Mouse (Mus musculus) lung, embryonic 15.5 days (tissue): Measurements from ENCODE around the gene Coro2a. TPM values are rescaled to one million over a fixed set of nuclear protein-coding genes. Genes with fewer than 3 reads are reported as not detected.
"Not testable (repeated sequence)": the region's sequence is repeated elsewhere in the genome, so short reads cannot be mapped to it uniquely, and the experiment has no call there.

Source experiments
- ATAC-seq: fragments of 200-750 bp; cut with Nextera tagmentation; 2 replicates; pipeline ENCODE4 v1.8.0; 2017; ENCODE audit warnings: moderate number of reproducible peaks, borderline replicate concordance; ENCODE audit not compliant: low FRiP score, low TSS enrichment; ENCODE audit errors: extremely low read depth
- H3K27ac ChIP-seq: fragments of 300-500 bp; sonication (generic); 2 replicates; pipeline ENCODE4 v1.5.1; 2015; ENCODE audit warnings: moderate library complexity, mild to moderate bottlenecking, inconsistent platforms
- H3K27me3 ChIP-seq: fragments of 300-500 bp; sonication (generic); 2 replicates; pipeline ENCODE4 v1.6.1; 2015; ENCODE audit warnings: inconsistent platforms
- H3K36me3 ChIP-seq: fragments of 300-500 bp; sonication (generic); 2 replicates; pipeline ENCODE4 v1.6.1; 2015; ENCODE audit warnings: inconsistent platforms
- H3K4me1 ChIP-seq: fragments of 300-500 bp; sonication (generic); 2 replicates; pipeline ENCODE4 v1.6.1; 2015; ENCODE audit warnings: inconsistent platforms
- H3K4me2 ChIP-seq: fragments of 300-500 bp; sonication (generic); 2 replicates; pipeline ENCODE4 v1.6.1; 2015; ENCODE audit warnings: inconsistent platforms, mild to moderate bottlenecking, moderate library complexity
- H3K4me3 ChIP-seq: fragments of 300-500 bp; sonication (generic); 2 replicates; pipeline ENCODE4 v1.5.1; 2015; ENCODE audit warnings: mild to moderate bottlenecking, inconsistent platforms
- H3K9ac ChIP-seq: fragments of 300-500 bp; sonication (generic); 2 replicates; pipeline ENCODE4 v1.6.1; 2015; ENCODE audit warnings: inconsistent platforms
- H3K9me3 ChIP-seq: fragments of 300-500 bp; sonication (generic); 2 replicates; pipeline ENCODE4 v1.6.1; 2016; ENCODE audit warnings: inconsistent platforms
- WGBS: fragments of 180-500 bp; shearing (Covaris S2); methylation state at CpG from one replicate; pipeline ENCODE4 v1.1.7; 2015; 5-methylcytosine and 5-hydroxymethylcytosine counted together
- polyA plus RNA-seq: library from polyadenylated mRNA; unstranded; fragments of >200 nt; fragmentation: Nextera tagmentation; extraction: Ambion mirVana; gene quantifications from 2 replicates; pipeline ENCODE4 v1.2.1, GENCODE M21; 2015

Coro2a gene
- polyA plus RNA-seq, 1 experiment from 2014 or later = 5.3 TPM

- no peak overlapping the region for H3K9ac ChIP-seq
- H3K36me3 ChIP-seq = no peaks in the 10 kb centered on the region
- H3K4me3 ChIP-seq = no peak overlapping the region
- peaks cover 5% of the 10 kb centered on the region; the same call in 1 of the 2 replicates for H3K4me1 ChIP-seq
- H3K27me3 ChIP-seq = peaks cover 13% of the 10 kb centered on the region
- no peaks in the 10 kb centered on the region for H3K9me3 ChIP-seq
- no peak for ATAC-seq
- H3K27ac ChIP-seq = no peak overlapping the region
- WGBS = 36% methylated on average over 6 of the region's 6 CpGs
- H3K4me2 ChIP-seq = no peak overlapping the region
These were observed 8.5 kb downstream of the Coro2a start for GRCm38 (mm10) chr4:46593472-46593871.

- H3K9ac ChIP-seq = no peak overlapping the region
- H3K36me3 ChIP-seq = no peaks in the 10 kb centered on the region
- H3K4me2 ChIP-seq = no peak overlapping the region
- H3K27ac ChIP-seq = no peak overlapping the region
- no peaks in the 10 kb centered on the region for H3K4me1 ChIP-seq
- no peak overlapping the region for H3K4me3 ChIP-seq
- WGBS = 76% methylated on average over 9 of the region's 9 CpGs
- no peaks in the 10 kb centered on the region for H3K9me3 ChIP-seq
- H3K27me3 ChIP-seq = peaks cover 7% of the 10 kb centered on the region; the same call in 1 of the 2 replicates
- no peak; the same call in 1 of the 2 replicates for ATAC-seq
These were observed 10.0 kb downstream of the Coro2a start for GRCm38 (mm10) chr4:46591833-46592520.

- no peaks in the 10 kb centered on the region for H3K27me3 ChIP-seq
- peaks cover 7% of the 10 kb centered on the region; the same call in 1 of the 2 replicates for H3K4me1 ChIP-seq
- no peak overlapping the region for H3K9ac ChIP-seq
- 43% methylated on average over 4 of the region's 4 CpGs for WGBS
- no peaks in the 10 kb centered on the region for H3K9me3 ChIP-seq
- ATAC-seq = no peak
- no peak overlapping the region for H3K4me2 ChIP-seq
- no peak overlapping the region for H3K4me3 ChIP-seq
- H3K36me3 ChIP-seq = no peaks in the 10 kb centered on the region
- no peak overlapping the region for H3K27ac ChIP-seq
These were observed 11.2 kb downstream of the Coro2a start for GRCm38 (mm10) chr4:46590810-46591209.

- WGBS = 69% methylated on average over 5 of the region's 5 CpGs
- H3K36me3 ChIP-seq = no peaks in the 10 kb centered on the region
- H3K4me1 ChIP-seq = peaks cover 7% of the 10 kb centered on the region; the same call in 1 of the 2 replicates
- no peak for ATAC-seq
- no peak overlapping the region for H3K27ac ChIP-seq
- H3K9me3 ChIP-seq = no peaks in the 10 kb centered on the region
- no peak overlapping the region for H3K9ac ChIP-seq
- H3K4me2 ChIP-seq = no peak overlapping the region
- H3K27me3 ChIP-seq = no peaks in the 10 kb centered on the region
- no peak overlapping the region for H3K4me3 ChIP-seq
These were observed 11.9 kb downstream of the Coro2a start for GRCm38 (mm10) chr4:46589946-46590684.

- no peak overlapping the region for H3K27ac ChIP-seq
- H3K36me3 ChIP-seq = no peaks in the 10 kb centered on the region
- no peak overlapping the region for H3K4me2 ChIP-seq
- H3K4me3 ChIP-seq = no peak overlapping the region
- no peak overlapping the region for H3K9ac ChIP-seq
- peaks cover 7% of the 10 kb centered on the region; the same call in 1 of the 2 replicates for H3K4me1 ChIP-seq
- H3K9me3 ChIP-seq = no peaks in the 10 kb centered on the region
- 76% methylated on average over 8 of the region's 8 CpGs for WGBS
- no peak for ATAC-seq
- H3K27me3 ChIP-seq = no peaks in the 10 kb centered on the region
These were observed 12.9 kb downstream of the Coro2a start for GRCm38 (mm10) chr4:46589151-46589550.

- H3K9ac ChIP-seq = no peak overlapping the region
- no peaks in the 10 kb centered on the region for H3K9me3 ChIP-seq
- H3K4me2 ChIP-seq = no peak overlapping the region
- no peak overlapping the region for H3K4me3 ChIP-seq
- H3K4me1 ChIP-seq = peaks cover 7% of the 10 kb centered on the region; the same call in 1 of the 2 replicates
- no peak for ATAC-seq
- H3K27me3 ChIP-seq = no peaks in the 10 kb centered on the region
- H3K36me3 ChIP-seq = no peaks in the 10 kb centered on the region
- no peak overlapping the region for H3K27ac ChIP-seq
- 78% methylated on average over 4 of the region's 4 CpGs for WGBS
These were observed 15.5 kb downstream of the Coro2a start for GRCm38 (mm10) chr4:46586473-46586872.

- no peak for ATAC-seq
These were observed 16.2 kb downstream of the Coro2a start for GRCm38 (mm10) chr4:46585811-46586190.

GRCm38 (mm10) chr4:46585041-46585810, 16.8 kb downstream of the Coro2a start:
- no peaks in the 10 kb centered on the region for H3K9me3 ChIP-seq
- no peak overlapping the region for H3K4me2 ChIP-seq
- no peak overlapping the region for H3K9ac ChIP-seq
- WGBS = 59% methylated on average over 13 of the region's 13 CpGs
- peaks cover 7% of the 10 kb centered on the region; the same call in 1 of the 2 replicates for H3K4me1 ChIP-seq
- no peak for ATAC-seq
- no peak overlapping the region for H3K4me3 ChIP-seq
- no peaks in the 10 kb centered on the region for H3K27me3 ChIP-seq
- no peak overlapping the region for H3K27ac ChIP-seq
- H3K36me3 ChIP-seq = no peaks in the 10 kb centered on the region

More at GRCm38 (mm10) chr4:46585811-46586190, 16.2 kb downstream of the Coro2a start:
- WGBS = 68% methylated on average over 8 of the region's 8 CpGs
- Histone ChIP-seq H3K4me3 (no peak overlapping the region), H3K36me3 (no peaks in the 10 kb centered on the region), H3K4me1 (peaks cover 7% of the 10 kb centered on the region; the same call in 1 of the 2 replicates), H3K4me2 (no peak overlapping the region), H3K9me3 (no peaks in the 10 kb centered on the region), H3K9ac (no peak overlapping the region), H3K27ac (no peak overlapping the region), H3K27me3 (no peaks in the 10 kb centered on the region)

- not testable (repeated sequence) for H3K9ac ChIP-seq, H3K27me3 ChIP-seq, H3K9me3 ChIP-seq, ATAC-seq, H3K4me2 ChIP-seq, H3K4me1 ChIP-seq, H3K27ac ChIP-seq, H3K36me3 ChIP-seq, H3K4me3 ChIP-seq
- 51% methylated on average over 3 of the region's 3 CpGs for WGBS
These were observed 17.5 kb downstream of the Coro2a start for GRCm38 (mm10) chr4:46584536-46584935.

GRCm38 (mm10) chr4:46584084-46584483, 17.9 kb downstream of the Coro2a start:
- ATAC-seq, H3K27me3 ChIP-seq, H3K9me3 ChIP-seq, H3K9ac ChIP-seq, H3K27ac ChIP-seq, H3K4me3 ChIP-seq, H3K4me2 ChIP-seq, H3K4me1 ChIP-seq, H3K36me3 ChIP-seq: not testable (repeated sequence)
- WGBS = 74% methylated on average over 2 of the region's 6 CpGs

GRCm38 (mm10) chr4:46582024-46582423, 20.0 kb downstream of the Coro2a start:
- H3K4me3 ChIP-seq, H3K9me3 ChIP-seq, H3K27me3 ChIP-seq, H3K9ac ChIP-seq, H3K4me1 ChIP-seq, H3K4me2 ChIP-seq, ATAC-seq, H3K27ac ChIP-seq, H3K36me3 ChIP-seq: not testable (repeated sequence)
- 90% methylated on average over 9 of the region's 9 CpGs for WGBS

GRCm38 (mm10) chr4:46581577-46581976, 20.4 kb downstream of the Coro2a start:
- not testable (repeated sequence) for ATAC-seq, H3K27me3 ChIP-seq, H3K27ac ChIP-seq, H3K9ac ChIP-seq, H3K4me3 ChIP-seq, H3K4me2 ChIP-seq, H3K36me3 ChIP-seq, H3K9me3 ChIP-seq, H3K4me1 ChIP-seq
- 95% methylated on average over 22 of the region's 22 CpGs for WGBS
